Mouse (Mus musculus): ENCODE measurements around the gene Stk32c. TPM values are rescaled to one million over a fixed set of nuclear protein-coding genes. Genes with fewer than 3 reads are reported as not detected.

Stk32c gene
- polyA plus RNA-seq, 1 experiment from 2014 or later = not detected

DNA sequence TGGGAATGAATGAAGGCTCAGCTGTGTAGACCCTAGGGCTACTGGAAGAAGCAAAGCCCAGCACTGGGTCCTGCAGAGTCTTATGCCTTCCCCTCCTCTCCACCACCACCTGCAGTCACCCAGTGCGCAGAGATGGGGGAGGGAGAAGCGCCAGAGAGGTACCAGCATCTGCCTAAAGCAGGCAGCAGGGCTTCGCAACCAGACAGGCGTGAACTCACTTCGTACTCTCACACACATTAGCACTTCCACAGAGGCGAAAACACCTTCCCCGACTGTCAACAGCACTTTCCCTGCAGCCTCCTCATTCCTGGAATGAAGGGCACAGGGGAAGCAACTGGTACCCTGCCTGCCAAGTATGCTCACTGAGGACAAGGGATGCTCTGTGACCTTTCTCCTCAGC lies 63.7 kb downstream of the Stk32c start:
- Histone ChIP-seq H3K4me1 (ENCODE audit: control insufficient read depth, low read depth, low read length) (no peaks in the 10 kb centered on the region), H3K27me3 (ENCODE audit: control insufficient read depth, insufficient read depth, low read depth, low read length) (no peaks in the 10 kb centered on the region), H3K36me3 (ENCODE audit: control insufficient read depth, insufficient read depth) (no peaks in the 10 kb centered on the region), H3K9me3 (replicated peaks; ENCODE audit: control insufficient read depth, low read length) (no peaks in the 10 kb centered on the region), H3K4me3 (ENCODE audit: low read depth, low read length) (no peak overlapping the region), H3K4me2 (ENCODE audit: low read depth, low read length) (no peak overlapping the region), H3K9ac (ENCODE audit: low read depth, low read length) (no peak overlapping the region), H3K27ac (ENCODE audit: low read length) (no peak overlapping the region)
- ATAC-seq (ENCODE audit: low read depth) = no peak
- 32% methylated on average over 7 of the region's 7 CpGs for WGBS (ENCODE audit: insufficient replicate concordance)

- Histone ChIP-seq H3K9me3 (replicated peaks; ENCODE audit: control insufficient read depth, low read length) (no peaks in the 10 kb centered on the region), H3K4me1 (ENCODE audit: control insufficient read depth, low read depth, low read length) (no peaks in the 10 kb centered on the region), H3K4me3 (ENCODE audit: low read depth, low read length) (no peak overlapping the region), H3K36me3 (ENCODE audit: control insufficient read depth, insufficient read depth) (no peaks in the 10 kb centered on the region), H3K4me2 (ENCODE audit: low read depth, low read length) (no peak overlapping the region), H3K27me3 (ENCODE audit: control insufficient read depth, insufficient read depth, low read depth, low read length) (no peaks in the 10 kb centered on the region), H3K27ac (ENCODE audit: low read length) (no peak overlapping the region), H3K9ac (ENCODE audit: low read depth, low read length) (no peak overlapping the region)
- ATAC-seq (ENCODE audit: low read depth) = no peak
- 34% methylated on average over 4 of the region's 4 CpGs for WGBS (ENCODE audit: insufficient replicate concordance)
Observed at GRCm38 (mm10) chr7:139147360-139147759, 65.7 kb downstream of the Stk32c start.

DNA sequence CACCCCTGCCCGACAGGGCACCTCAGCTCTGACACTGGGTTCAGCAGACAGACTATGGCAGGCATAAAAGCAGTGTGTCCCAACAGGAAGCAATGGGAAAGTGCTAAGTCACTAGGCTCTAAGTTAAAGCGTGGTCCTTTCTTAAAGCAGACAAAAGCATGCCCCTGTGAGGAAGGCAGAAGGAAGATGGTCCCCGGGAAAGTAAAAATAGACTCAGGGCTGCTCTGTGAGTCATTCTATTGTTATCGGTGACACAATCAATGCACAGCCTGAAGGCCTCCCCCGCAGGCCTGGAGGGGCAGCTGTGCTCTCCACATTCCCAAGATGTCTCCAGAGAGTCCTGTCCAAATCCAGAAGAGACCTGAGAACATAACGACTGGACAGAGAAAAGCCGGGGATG lies 67.2 kb downstream of the Stk32c start:
- no peaks in the 10 kb centered on the region for H3K4me1 ChIP-seq (ENCODE audit: control insufficient read depth, low read depth, low read length)
- 28% methylated on average over 7 of the region's 7 CpGs for WGBS (ENCODE audit: insufficient replicate concordance)
- H3K4me2 ChIP-seq (ENCODE audit: low read depth, low read length) = no peak overlapping the region
- H3K4me3 ChIP-seq (ENCODE audit: low read depth, low read length) = no peak overlapping the region
- no peak for ATAC-seq (ENCODE audit: low read depth)
- H3K9ac ChIP-seq (ENCODE audit: low read depth, low read length) = no peak overlapping the region
- no peaks in the 10 kb centered on the region for H3K9me3 ChIP-seq (replicated peaks; ENCODE audit: control insufficient read depth, low read length)
- no peak overlapping the region for H3K27ac ChIP-seq (ENCODE audit: low read length)
- no peaks in the 10 kb centered on the region for H3K36me3 ChIP-seq (ENCODE audit: control insufficient read depth, insufficient read depth)
- H3K27me3 ChIP-seq (ENCODE audit: control insufficient read depth, insufficient read depth, low read depth, low read length) = no peaks in the 10 kb centered on the region

DNA sequence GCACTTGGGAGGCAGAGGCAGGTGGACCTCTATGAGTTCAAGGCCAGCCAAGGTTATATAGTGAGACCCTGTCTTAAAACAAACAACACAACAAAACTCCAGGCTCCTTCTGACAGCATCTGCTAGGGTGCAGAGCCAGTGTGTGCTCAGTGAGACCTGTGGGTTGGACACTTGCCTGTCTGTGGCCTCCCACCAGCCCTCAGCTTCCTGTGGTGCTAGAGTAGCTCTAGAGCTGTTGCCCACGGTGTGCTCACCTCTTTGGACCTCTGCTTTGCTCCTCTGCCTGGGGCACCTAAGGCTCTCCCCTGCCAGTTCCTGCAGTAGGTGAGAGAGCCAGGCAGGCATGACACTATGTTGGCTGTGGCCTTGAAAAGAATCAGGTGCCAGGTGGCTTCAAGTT lies 69.3 kb downstream of the Stk32c start:
- Histone ChIP-seq H3K36me3 (ENCODE audit: control insufficient read depth, insufficient read depth) (no peaks in the 10 kb centered on the region), H3K9ac (ENCODE audit: low read depth, low read length) (no peak overlapping the region), H3K4me3 (ENCODE audit: low read depth, low read length) (no peak overlapping the region), H3K9me3 (replicated peaks; ENCODE audit: control insufficient read depth, low read length) (no peaks in the 10 kb centered on the region), H3K27me3 (ENCODE audit: control insufficient read depth, insufficient read depth, low read depth, low read length) (no peaks in the 10 kb centered on the region), H3K4me2 (ENCODE audit: low read depth, low read length) (no peak overlapping the region), H3K27ac (ENCODE audit: low read length) (no peak overlapping the region), H3K4me1 (ENCODE audit: control insufficient read depth, low read depth, low read length) (no peaks in the 10 kb centered on the region)
- no peak for ATAC-seq (ENCODE audit: low read depth)
- WGBS (ENCODE audit: insufficient replicate concordance) = 14% methylated on average over 1 of the region's 1 CpGs

GRCm38 (mm10) chr7:139139921-139140461 lies 73.1 kb downstream of the Stk32c start:
- H3K36me3 ChIP-seq (ENCODE audit: control insufficient read depth, insufficient read depth) = no peaks in the 10 kb centered on the region
- ATAC-seq (ENCODE audit: low read depth) = no peak
- WGBS (ENCODE audit: insufficient replicate concordance) = 32% methylated on average over 11 of the region's 11 CpGs

GRCm38 (mm10) chr7:139136906-139137491 lies 76.1 kb downstream of the Stk32c start:
- H3K4me1 ChIP-seq (ENCODE audit: control insufficient read depth, low read depth, low read length) = no peaks in the 10 kb centered on the region
- H3K9me3 ChIP-seq (replicated peaks; ENCODE audit: control insufficient read depth, low read length) = no peaks in the 10 kb centered on the region
- H3K27me3 ChIP-seq (ENCODE audit: control insufficient read depth, insufficient read depth, low read depth, low read length) = no peaks in the 10 kb centered on the region
- no peak overlapping the region for H3K9ac ChIP-seq (ENCODE audit: low read depth, low read length)
- no peaks in the 10 kb centered on the region for H3K36me3 ChIP-seq (ENCODE audit: control insufficient read depth, insufficient read depth)
- no peak overlapping the region for H3K4me3 ChIP-seq (ENCODE audit: low read depth, low read length)
- H3K4me2 ChIP-seq (ENCODE audit: low read depth, low read length) = no peak overlapping the region
- ATAC-seq (ENCODE audit: low read depth) = no peak
- no peak overlapping the region for H3K27ac ChIP-seq (ENCODE audit: low read length)
- WGBS (ENCODE audit: insufficient replicate concordance) = 54% methylated on average over 5 of the region's 5 CpGs

More at GRCm38 (mm10) chr7:139139921-139140461, 73.1 kb downstream of the Stk32c start:
- no peak overlapping the region for H3K4me3 ChIP-seq (ENCODE audit: low read depth, low read length)
- no peak overlapping the region for H3K4me2 ChIP-seq (ENCODE audit: low read depth, low read length)
- H3K4me1 ChIP-seq (ENCODE audit: control insufficient read depth, low read depth, low read length) = no peaks in the 10 kb centered on the region
- H3K9me3 ChIP-seq (replicated peaks; ENCODE audit: control insufficient read depth, low read length) = no peaks in the 10 kb centered on the region
- H3K9ac ChIP-seq (ENCODE audit: low read depth, low read length) = no peak overlapping the region
- H3K27ac ChIP-seq (ENCODE audit: low read length) = no peak overlapping the region
- H3K27me3 ChIP-seq (ENCODE audit: control insufficient read depth, insufficient read depth, low read depth, low read length) = no peaks in the 10 kb centered on the region

- no peak for ATAC-seq (ENCODE audit: low read depth)
- no peaks in the 10 kb centered on the region for H3K36me3 ChIP-seq (ENCODE audit: control insufficient read depth, insufficient read depth)
- H3K9me3 ChIP-seq (replicated peaks; ENCODE audit: control insufficient read depth, low read length) = no peaks in the 10 kb centered on the region
- H3K4me3 ChIP-seq (ENCODE audit: low read depth, low read length) = no peak overlapping the region
- H3K4me1 ChIP-seq (ENCODE audit: control insufficient read depth, low read depth, low read length) = no peaks in the 10 kb centered on the region
- 61% methylated on average over 5 of the region's 5 CpGs for whole genome bisulfite sequencing (ENCODE audit: insufficient replicate concordance)
- H3K4me2 ChIP-seq (ENCODE audit: low read depth, low read length) = no peak overlapping the region
- no peak overlapping the region for H3K27ac ChIP-seq (ENCODE audit: low read length)
- H3K9ac ChIP-seq (ENCODE audit: low read depth, low read length) = no peak overlapping the region
- H3K27me3 ChIP-seq (ENCODE audit: control insufficient read depth, insufficient read depth, low read depth, low read length) = no peaks in the 10 kb centered on the region
Observed at GRCm38 (mm10) chr7:139135236-139135635, 77.9 kb downstream of the Stk32c start.

GRCm38 (mm10) chr7:139133446-139133845 lies 79.7 kb downstream of the Stk32c start:
- H3K4me1 ChIP-seq (ENCODE audit: control insufficient read depth, low read depth, low read length) = no peaks in the 10 kb centered on the region
- no peak overlapping the region for H3K27ac ChIP-seq (ENCODE audit: low read length)
- H3K4me2 ChIP-seq (ENCODE audit: low read depth, low read length) = no peak overlapping the region
- no peaks in the 10 kb centered on the region for H3K27me3 ChIP-seq (ENCODE audit: control insufficient read depth, insufficient read depth, low read depth, low read length)
- H3K36me3 ChIP-seq (ENCODE audit: control insufficient read depth, insufficient read depth) = no peaks in the 10 kb centered on the region
- no peak overlapping the region for H3K9ac ChIP-seq (ENCODE audit: low read depth, low read length)
- no peak for ATAC-seq (ENCODE audit: low read depth)
- no peak overlapping the region for H3K4me3 ChIP-seq (ENCODE audit: low read depth, low read length)
- no peaks in the 10 kb centered on the region for H3K9me3 ChIP-seq (replicated peaks; ENCODE audit: control insufficient read depth, low read length)
- 54% methylated on average over 3 of the region's 3 CpGs for WGBS (ENCODE audit: insufficient replicate concordance)

DNA sequence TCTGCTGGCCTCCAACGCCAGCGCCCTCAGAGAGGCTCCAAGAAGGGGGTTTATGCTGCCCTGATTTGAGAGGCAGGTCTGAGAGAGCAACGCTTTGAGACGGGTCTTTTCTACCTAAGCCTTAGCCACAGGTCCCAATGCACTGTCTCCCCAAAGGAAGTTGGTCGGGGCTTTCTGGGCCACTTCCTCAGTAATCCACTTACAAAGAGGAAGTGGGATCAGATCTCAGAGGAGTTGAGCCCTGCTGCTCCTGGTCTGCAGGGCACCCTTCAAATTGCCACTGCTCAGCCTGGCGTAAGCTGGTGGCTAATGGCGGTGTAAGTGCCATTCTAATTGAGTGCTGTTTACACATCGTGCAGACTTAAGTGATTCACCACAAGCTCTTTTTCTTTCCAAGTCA lies 81.6 kb downstream of the Stk32c start:
- H3K27me3 ChIP-seq (ENCODE audit: control insufficient read depth, insufficient read depth, low read depth, low read length) = no peaks in the 10 kb centered on the region
- ATAC-seq (ENCODE audit: low read depth) = no peak
- H3K9ac ChIP-seq (ENCODE audit: low read depth, low read length) = no peak overlapping the region
- H3K36me3 ChIP-seq (ENCODE audit: control insufficient read depth, insufficient read depth) = no peaks in the 10 kb centered on the region
- H3K4me2 ChIP-seq (ENCODE audit: low read depth, low read length) = no peak overlapping the region
- 17% methylated on average over 8 of the region's 8 CpGs for WGBS (ENCODE audit: insufficient replicate concordance)
- H3K4me3 ChIP-seq (ENCODE audit: low read depth, low read length) = no peak overlapping the region
- no peak overlapping the region for H3K27ac ChIP-seq (ENCODE audit: low read length)
- H3K4me1 ChIP-seq (ENCODE audit: control insufficient read depth, low read depth, low read length) = no peaks in the 10 kb centered on the region
- no peaks in the 10 kb centered on the region for H3K9me3 ChIP-seq (replicated peaks; ENCODE audit: control insufficient read depth, low read length)
